Mouse (Mus musculus) stomach, postnatal 0 days (tissue): Measurements from ENCODE around the gene Fbln1. TPM values are rescaled to one million over a fixed set of nuclear protein-coding genes. Genes with fewer than 3 reads are reported as not detected.
A peak's percentile ranks its signal among the peaks of the same experiment; 100 is the strongest.

Source experiments
- ATAC-seq: fragments of 200-750 bp; cut with Nextera tagmentation; 2 replicates; pipeline ENCODE4 v1.8.0; 2017; ENCODE audit not compliant: low FRiP score, low TSS enrichment
- DNase-seq: peaks from one replicate; pipeline ENCODE4 v3.0.0-alpha.2; 2016; ENCODE audit warnings: low spot score
- H3K27ac ChIP-seq: fragments of 300-500 bp; sonication (generic); replicated peaks from 2 replicates; pipeline ENCODE4 v1.5.1; 2014; ENCODE audit warnings: mild to moderate bottlenecking, control low read depth
- H3K27me3 ChIP-seq: fragments of 300-500 bp; sonication (generic); 2 replicates; pipeline ENCODE4 v1.6.1; 2014; ENCODE audit warnings: low read length; ENCODE audit not compliant: control insufficient read depth, insufficient read depth
- H3K36me3 ChIP-seq: fragments of 300-500 bp; sonication (generic); 2 replicates; pipeline ENCODE4 v1.6.1; 2014; ENCODE audit warnings: low read length, mixed read lengths; ENCODE audit not compliant: control insufficient read depth, insufficient read depth
- H3K4me1 ChIP-seq: fragments of 300-500 bp; sonication (generic); replicated peaks from 2 replicates; pipeline ENCODE4 v1.6.1; 2014; ENCODE audit warnings: antibody characterized with exemption; ENCODE audit not compliant: control insufficient read depth, insufficient read depth
- H3K4me2 ChIP-seq: fragments of 300-500 bp; sonication (generic); replicated peaks from 2 replicates; pipeline ENCODE4 v1.6.1; 2014; ENCODE audit warnings: low read depth, mild to moderate bottlenecking, control low read depth, moderate library complexity
- H3K4me3 ChIP-seq: fragments of 300-500 bp; sonication (generic); 2 replicates; pipeline ENCODE4 v1.5.1; 2014; ENCODE audit warnings: low read depth, low read length, control low read depth
- H3K9ac ChIP-seq: fragments of 300-500 bp; sonication (generic); 2 replicates; pipeline ENCODE4 v1.6.1; 2014; ENCODE audit warnings: mild to moderate bottlenecking, low read length, control low read depth, mixed read lengths
- H3K9me3 ChIP-seq: fragments of 300-500 bp; sonication (generic); 2 replicates; pipeline ENCODE4 v1.6.1; 2016; ENCODE audit warnings: low read length; ENCODE audit not compliant: control insufficient read depth
- CTCF ChIP-seq: IDR thresholded peaks from 2 replicates; pipeline ENCODE4 v1.5.1; 2016; ENCODE audit warnings: antibody characterized with exemption, low read depth, mild to moderate bottlenecking, moderate library complexity
- EP300 ChIP-seq: optimal IDR thresholded peaks from 2 replicates; pipeline ENCODE3; 2016; ENCODE audit warnings: antibody characterized with exemption
- WGBS: fragments of 180-500 bp; shearing (Covaris S2); extraction: QIAGEN DNeasy Blood & Tissue Kit; methylation state at CpG from one replicate; pipeline ENCODE4 v1.1.7; 2014; 5-methylcytosine and 5-hydroxymethylcytosine counted together
- polyA plus RNA-seq: library from polyadenylated mRNA; unstranded; fragments of >200 nt; fragmentation: Nextera tagmentation; extraction: Ambion mirVana; gene quantifications from 2 replicates; pipeline ENCODE4 v1.2.1, GENCODE M21; 2015

Fbln1 gene
- polyA plus RNA-seq, 1 experiment from 2014 or later = 112 TPM

DNA sequence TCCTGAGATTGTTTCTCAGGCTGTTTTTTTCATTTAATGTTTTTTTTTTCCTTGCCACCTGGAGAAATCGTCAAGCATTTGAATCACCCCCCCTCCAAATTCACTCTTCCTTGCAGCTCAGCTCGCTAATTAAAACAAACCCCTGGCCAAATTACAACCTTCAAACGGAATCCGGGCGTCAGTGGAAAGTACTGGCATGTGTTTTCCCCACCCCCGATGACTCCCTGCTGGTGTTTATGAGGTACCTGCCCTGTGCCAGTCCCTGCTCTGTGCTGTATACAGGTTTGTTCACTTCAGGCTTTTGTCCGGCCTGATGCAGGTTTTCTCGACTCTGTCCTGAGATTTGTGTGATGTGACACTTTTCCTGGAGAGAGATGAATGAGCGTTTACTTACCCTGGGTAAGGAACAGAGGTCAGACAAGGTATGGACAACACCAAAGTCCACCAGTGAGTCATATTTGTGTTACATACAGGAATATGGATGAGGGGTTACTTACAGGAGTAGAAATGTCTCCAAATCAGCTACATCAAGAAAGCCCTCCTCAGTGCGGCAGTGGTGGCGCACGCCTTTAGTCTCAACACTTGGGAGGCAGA, 38.6 kb upstream of the Fbln1 start:
- H3K9me3 ChIP-seq = no peaks in the 10 kb centered on the region
- no peak overlapping the region for H3K4me2 ChIP-seq
- ATAC-seq (peak; percentile 80), DNase-seq (peak; percentile 42)
- no peaks in the 10 kb centered on the region for H3K27me3 ChIP-seq
- no peak for TF ChIP-seq CTCF
- TF ChIP-seq EP300 = no peak
- H3K4me3 ChIP-seq = no peak overlapping the region
- 51% methylated on average over 12 of the region's 12 CpGs for WGBS
- H3K36me3 ChIP-seq = no peaks in the 10 kb centered on the region
- no peaks in the 10 kb centered on the region; the same call in 1 of the 2 replicates for H3K4me1 ChIP-seq
- no peak overlapping the region for H3K9ac ChIP-seq
- peak overlapping the region; percentile 30; the same call in 1 of the 2 replicates for H3K27ac ChIP-seq

GRCm38 (mm10) chr15:85172054-85172453, 33.7 kb upstream of the Fbln1 start:
- Histone ChIP-seq H3K36me3 (no peaks in the 10 kb centered on the region), H3K4me1 (no peaks in the 10 kb centered on the region), H3K9ac (no peak overlapping the region), H3K9me3 (no peaks in the 10 kb centered on the region), H3K27ac (peak overlapping the region; percentile 18), H3K4me2 (no peak overlapping the region), H3K4me3 (no peak overlapping the region), H3K27me3 (no peaks in the 10 kb centered on the region)
- TF ChIP-seq EP300 = no peak
- no peak for TF ChIP-seq CTCF
- 40% methylated on average over 2 of the region's 2 CpGs for WGBS
- DNase-seq = no peak
- peak; percentile 77 for ATAC-seq

GRCm38 (mm10) chr15:85173425-85173824, 32.3 kb upstream of the Fbln1 start:
- TF ChIP-seq CTCF (no peak), EP300 (no peak)
- 64% methylated on average over 8 of the region's 8 CpGs for whole genome bisulfite sequencing
- no peak overlapping the region for H3K9ac ChIP-seq
- 0 out of 2 replicates have a peak overlapping the region, but pooled peaks have one; percentile 35 for H3K27ac ChIP-seq
- H3K36me3 ChIP-seq = no peaks in the 10 kb centered on the region
- DNase-seq (no peak), ATAC-seq (no peak)
- no peak overlapping the region for H3K4me2 ChIP-seq
- H3K27me3 ChIP-seq = no peaks in the 10 kb centered on the region
- H3K9me3 ChIP-seq = no peaks in the 10 kb centered on the region
- no peaks in the 10 kb centered on the region for H3K4me1 ChIP-seq
- H3K4me3 ChIP-seq = no peak overlapping the region

DNA sequence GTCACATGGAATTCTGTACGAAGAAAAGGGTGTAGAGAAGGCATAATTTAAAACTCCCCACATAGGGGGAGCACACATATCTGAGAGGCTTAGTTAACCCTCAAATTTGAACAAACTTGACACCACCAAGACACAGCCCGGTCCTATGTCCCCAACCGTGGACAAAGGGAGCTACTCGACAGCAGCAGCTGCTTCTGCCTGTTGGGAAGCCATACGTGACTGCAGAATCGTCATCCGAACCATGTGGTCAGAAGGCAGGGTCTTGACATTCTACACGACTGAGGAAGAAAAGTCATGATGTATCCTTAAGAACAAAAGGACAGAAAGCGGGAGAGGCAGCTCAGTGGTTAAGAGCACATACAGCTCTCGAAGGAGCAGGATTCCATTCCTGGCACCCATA, 31.7 kb upstream of the Fbln1 start:
- H3K9ac ChIP-seq = no peak overlapping the region
- no peak for DNase-seq
- no peak for TF ChIP-seq CTCF
- TF ChIP-seq EP300 = no peak
- no peaks in the 10 kb centered on the region for H3K9me3 ChIP-seq
- no peak overlapping the region for H3K4me2 ChIP-seq
- H3K36me3 ChIP-seq = no peaks in the 10 kb centered on the region
- H3K4me1 ChIP-seq = no peaks in the 10 kb centered on the region
- no peak for ATAC-seq
- H3K4me3 ChIP-seq = no peak overlapping the region
- H3K27ac ChIP-seq = no peak overlapping the region
- WGBS = 51% methylated on average over 10 of the region's 10 CpGs
- H3K27me3 ChIP-seq = no peaks in the 10 kb centered on the region

DNA sequence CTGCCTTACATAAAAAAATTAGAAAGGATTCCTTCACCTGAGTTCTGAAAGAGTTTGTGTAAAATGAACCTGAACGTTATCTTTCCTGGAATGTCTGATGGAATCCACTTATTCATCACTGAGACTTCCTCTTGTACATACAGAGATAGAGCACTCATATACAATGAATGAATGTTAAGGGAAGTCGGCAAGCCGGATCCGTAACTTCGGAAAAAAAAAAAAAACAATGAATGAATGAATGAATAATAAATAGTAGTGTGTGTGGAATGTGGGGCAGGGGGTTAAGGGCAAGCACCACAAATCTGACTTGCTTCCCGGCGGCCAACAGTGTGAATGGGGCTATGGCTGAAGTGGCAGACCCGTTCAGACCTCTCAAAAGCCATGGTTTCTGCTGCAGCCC, 28.2 kb upstream of the Fbln1 start:
- H3K36me3 ChIP-seq = no peaks in the 10 kb centered on the region
- no peak overlapping the region for H3K27ac ChIP-seq
- no peak overlapping the region for H3K9ac ChIP-seq
- no peak overlapping the region for H3K4me2 ChIP-seq
- H3K27me3 ChIP-seq = no peaks in the 10 kb centered on the region
- ATAC-seq (no peak), DNase-seq (peak; percentile 41)
- H3K9me3 ChIP-seq = no peaks in the 10 kb centered on the region
- H3K4me1 ChIP-seq = no peaks in the 10 kb centered on the region
- TF ChIP-seq CTCF = no peak
- TF ChIP-seq EP300 = no peak
- 57% methylated on average over 8 of the region's 8 CpGs for WGBS
- H3K4me3 ChIP-seq = no peak overlapping the region

- no peak overlapping the region for H3K4me3 ChIP-seq
- H3K27me3 ChIP-seq = no peaks in the 10 kb centered on the region
- ATAC-seq = no peak
- no peak overlapping the region for H3K27ac ChIP-seq
- H3K36me3 ChIP-seq = no peaks in the 10 kb centered on the region
- no peak overlapping the region for H3K9ac ChIP-seq
- no peak for DNase-seq
- no peaks in the 10 kb centered on the region for H3K9me3 ChIP-seq
- TF ChIP-seq EP300 = no peak
- TF ChIP-seq CTCF = no peak
- WGBS = 55% methylated on average over 6 of the region's 6 CpGs
- no peak overlapping the region for H3K4me2 ChIP-seq
- H3K4me1 ChIP-seq = no peaks in the 10 kb centered on the region
Observed at GRCm38 (mm10) chr15:85178172-85178571, 27.6 kb upstream of the Fbln1 start.
